Mouse (Mus musculus) embryonic facial prominence, embryonic 15.5 days (tissue): ENCODE data around the gene Masp2. TPM values are rescaled to one million over a fixed set of nuclear protein-coding genes. Genes with fewer than 3 reads are reported as not detected.

ENCODE experiments used
- ATAC-seq: fragments of 200-750 bp; cut with Nextera tagmentation; 2 replicates; pipeline ENCODE4 v1.8.0; 2017; ENCODE audit warnings: low read depth, moderate TSS enrichment; ENCODE audit not compliant: insufficient number of reproducible peaks, low FRiP score, low TSS enrichment
- H3K27ac ChIP-seq: fragments of 300-500 bp; sonication (generic); replicated peaks from 2 replicates; pipeline ENCODE4 v1.5.1; 2015; ENCODE audit warnings: mild to moderate bottlenecking, inconsistent platforms
- H3K27me3 ChIP-seq: fragments of 300-500 bp; sonication (generic); 2 replicates; pipeline ENCODE4 v1.6.1; 2015; ENCODE audit warnings: inconsistent platforms
- H3K36me3 ChIP-seq: fragments of 300-500 bp; sonication (generic); 2 replicates; pipeline ENCODE4 v1.6.1; 2015; ENCODE audit warnings: mild to moderate bottlenecking, inconsistent platforms
- H3K4me1 ChIP-seq: fragments of 300-500 bp; sonication (generic); 2 replicates; pipeline ENCODE4 v1.6.1; 2015; ENCODE audit warnings: inconsistent platforms
- H3K4me2 ChIP-seq: fragments of 300-500 bp; sonication (generic); replicated peaks from 2 replicates; pipeline ENCODE4 v1.6.1; 2015; ENCODE audit warnings: mild to moderate bottlenecking, inconsistent platforms
- H3K4me3 ChIP-seq: fragments of 300-500 bp; sonication (generic); replicated peaks from 2 replicates; pipeline ENCODE4 v1.5.1; 2015; ENCODE audit warnings: mild to moderate bottlenecking, inconsistent platforms
- H3K9ac ChIP-seq: fragments of 300-500 bp; sonication (generic); 2 replicates; pipeline ENCODE4 v1.6.1; 2015; ENCODE audit warnings: inconsistent platforms
- H3K9me3 ChIP-seq: fragments of 300-500 bp; sonication (generic); replicated peaks from 2 replicates; pipeline ENCODE4 v1.6.1; 2016; ENCODE audit warnings: inconsistent platforms
- WGBS: fragments of 180-500 bp; shearing (Covaris S2); methylation state at CpG from one replicate; pipeline ENCODE4 v1.1.7; 2015; 5-methylcytosine and 5-hydroxymethylcytosine counted together
- polyA plus RNA-seq: library from polyadenylated mRNA; unstranded; fragments of >200 nt; fragmentation: Nextera tagmentation; extraction: Ambion mirVana; gene quantifications from 2 replicates; pipeline ENCODE4 v1.2.1, GENCODE M21; 2015

Gene Masp2
- polyA plus RNA-seq, 1 experiment from 2014 or later = 0.40 TPM

DNA sequence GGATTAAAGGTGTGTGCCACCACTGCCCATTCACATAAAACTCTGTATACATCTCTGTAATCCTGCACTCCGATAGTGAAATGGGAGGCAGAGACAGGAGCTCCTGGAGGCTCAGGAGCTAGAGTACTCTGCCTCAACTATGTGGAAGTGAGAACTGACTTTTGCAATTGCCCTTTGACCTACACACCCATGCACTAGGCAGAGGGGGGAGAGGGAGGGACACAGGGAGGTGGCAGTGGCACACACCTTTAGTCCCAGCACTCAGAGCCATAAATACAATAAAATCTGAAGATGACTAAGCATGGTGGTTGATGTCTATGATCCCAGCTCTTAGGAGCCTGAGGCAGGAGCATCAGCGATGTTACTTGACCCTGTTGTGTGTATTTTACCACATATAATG is 37.1 kb downstream of the Masp2 start:
- peaks cover 4% of the 10 kb centered on the region for H3K4me1 ChIP-seq
- no peak for ATAC-seq
- 81% methylated on average over 2 of the region's 2 CpGs for WGBS

DNA sequence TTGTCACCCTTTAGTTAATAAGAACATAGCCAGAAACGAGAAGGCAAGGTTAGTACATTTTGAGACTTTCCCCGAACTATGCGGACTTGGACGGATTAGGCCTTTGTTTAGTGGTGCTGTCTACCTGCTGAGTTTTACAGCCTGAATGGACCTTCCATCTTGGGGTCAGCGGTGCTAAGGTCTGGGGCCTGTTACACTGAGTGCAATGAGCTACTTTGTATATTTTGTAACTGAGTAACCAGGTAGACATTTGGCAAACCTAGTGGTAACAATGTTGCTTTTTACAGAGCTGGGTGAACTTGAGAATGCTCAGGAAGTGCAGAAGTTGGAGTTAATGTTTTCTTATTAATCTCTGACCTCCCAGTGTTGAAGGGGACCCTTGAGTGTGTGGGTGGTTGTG is 38.8 kb downstream of the Masp2 start:
- no peak overlapping the region for H3K9ac ChIP-seq
- H3K27ac ChIP-seq = no peak overlapping the region
- no peaks in the 10 kb centered on the region for H3K36me3 ChIP-seq
- ATAC-seq = no peak
- H3K4me1 ChIP-seq = peaks cover 4% of the 10 kb centered on the region
- no peak overlapping the region for H3K4me3 ChIP-seq
- H3K27me3 ChIP-seq = no peaks in the 10 kb centered on the region
- 85% methylated on average over 5 of the region's 5 CpGs for WGBS
- no peak overlapping the region for H3K4me2 ChIP-seq
- H3K9me3 ChIP-seq = no peaks in the 10 kb centered on the region

More for the DNA sequence above, 37.1 kb downstream of the Masp2 start:
- Histone ChIP-seq H3K27ac (no peak overlapping the region), H3K9ac (no peak overlapping the region), H3K9me3 (no peaks in the 10 kb centered on the region), H3K4me2 (no peak overlapping the region), H3K27me3 (no peaks in the 10 kb centered on the region), H3K36me3 (no peaks in the 10 kb centered on the region), H3K4me3 (no peak overlapping the region)

DNA sequence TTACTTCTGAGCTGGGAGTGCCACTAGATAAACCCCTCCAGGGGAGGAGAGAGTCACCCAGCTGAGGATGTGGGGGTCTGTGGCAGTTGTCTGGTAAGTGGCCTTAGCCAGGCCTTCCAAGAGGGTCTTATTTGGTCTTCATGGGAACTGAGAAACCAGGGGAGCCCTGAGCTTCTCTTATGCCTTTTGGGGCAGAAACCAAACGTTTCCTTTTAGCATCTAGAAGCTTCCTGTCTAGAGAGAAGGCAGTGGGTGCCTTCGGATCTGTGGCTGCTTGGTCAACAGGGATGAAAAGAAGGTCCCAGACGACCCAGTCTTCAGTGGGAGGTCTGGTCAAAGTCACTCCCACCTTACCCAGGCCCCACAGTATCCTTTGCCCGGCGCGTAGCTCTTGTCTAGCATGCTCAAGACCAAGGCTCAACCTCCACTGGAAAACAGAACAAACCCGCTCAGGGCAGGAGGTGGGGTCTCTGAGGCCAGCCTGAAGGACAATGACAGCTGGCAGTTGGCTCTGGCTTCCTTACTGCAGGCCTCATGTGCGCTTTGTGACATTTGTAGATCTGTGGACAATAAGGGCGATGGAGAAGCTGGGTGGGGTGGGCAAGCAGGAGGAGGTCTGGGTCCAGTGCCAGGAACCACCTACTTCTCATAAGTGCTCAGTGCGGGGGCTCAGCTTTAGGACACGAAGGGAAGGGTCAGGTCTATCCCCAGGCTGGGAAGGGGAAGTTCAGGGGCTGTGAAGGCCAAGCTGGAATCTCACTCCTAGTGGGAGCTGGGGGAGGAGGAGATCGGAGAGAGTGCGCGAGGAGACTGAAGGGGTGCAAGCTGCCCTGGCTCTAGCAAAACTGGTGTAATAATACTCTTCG is 41.2 kb downstream of the Masp2 start, which contains the start of gene Gm572:
TSS of gene Gm572 (plus strand) at position 27 of the 866 bp plus-strand sequence.
- peak within 1 kb of the TSS; percentile 15; the same call in 1 of the 2 replicates for H3K4me3 ChIP-seq
- peak within 1 kb of the TSS; percentile 42 for H3K4me2 ChIP-seq
- no peak; the same call in 1 of the 2 replicates for ATAC-seq
- no peak within 1 kb of the TSS for H3K27ac ChIP-seq
- H3K9me3 ChIP-seq = no peaks in the 10 kb centered on the region
- H3K36me3 ChIP-seq = no peaks in the 10 kb centered on the region
- H3K27me3 ChIP-seq = no peaks in the 10 kb centered on the region
- no peak within 1 kb of the TSS for H3K9ac ChIP-seq
- peaks cover 4% of the 10 kb centered on the region for H3K4me1 ChIP-seq
- WGBS = 66% methylated on average over 15 of the region's 15 CpGs

DNA sequence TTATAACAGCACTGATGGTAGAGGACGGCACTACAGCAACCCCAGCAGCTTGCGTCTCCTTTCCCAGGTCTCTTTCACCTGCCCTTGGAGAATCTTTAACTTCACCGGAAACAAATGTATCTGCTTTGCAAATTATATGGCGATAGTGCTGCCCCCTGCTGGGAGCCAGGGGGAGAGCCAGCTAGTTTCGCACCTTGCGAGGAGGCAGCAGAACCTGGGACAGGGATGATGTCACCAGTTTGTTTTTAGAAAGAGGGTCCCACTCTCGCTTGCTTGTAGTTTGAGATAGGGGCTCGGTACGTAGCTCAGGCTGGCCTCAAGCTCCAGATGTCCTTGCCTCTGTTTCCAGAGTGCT is 41.8 kb downstream of the Masp2 start:
- H3K4me3 ChIP-seq = peak overlapping the region; percentile 15; the same call in 1 of the 2 replicates
- H3K27me3 ChIP-seq = no peaks in the 10 kb centered on the region
- WGBS = 7% methylated on average over 9 of the region's 9 CpGs
- H3K36me3 ChIP-seq = no peaks in the 10 kb centered on the region
- no peak for ATAC-seq
- H3K9ac ChIP-seq = no peak overlapping the region
- H3K27ac ChIP-seq = no peak overlapping the region
- peak overlapping the region; percentile 42 for H3K4me2 ChIP-seq
- peaks cover 4% of the 10 kb centered on the region for H3K4me1 ChIP-seq
- no peaks in the 10 kb centered on the region for H3K9me3 ChIP-seq

DNA sequence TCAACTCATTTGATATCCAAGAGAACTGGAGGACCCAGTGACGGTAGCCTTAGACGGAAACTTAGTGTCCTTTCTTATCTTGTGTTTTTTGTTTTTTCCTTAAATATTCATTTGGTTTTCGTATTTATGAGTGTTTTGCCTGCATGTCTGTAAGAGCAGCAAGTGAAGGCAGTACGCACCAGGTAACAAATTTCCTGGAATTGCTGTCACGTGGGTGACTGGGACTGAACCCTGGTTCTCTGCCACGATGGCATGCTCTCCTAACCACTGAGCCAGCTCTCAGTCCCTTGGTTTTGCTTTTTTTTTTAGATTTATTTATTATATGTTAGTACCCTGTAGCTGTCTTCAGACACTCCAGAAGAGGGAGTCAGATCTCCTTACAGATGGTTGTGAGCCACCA is 42.6 kb downstream of the Masp2 start:
- Histone ChIP-seq H3K4me3 (no peak overlapping the region), H3K4me1 (peaks cover 4% of the 10 kb centered on the region), H3K9me3 (no peaks in the 10 kb centered on the region), H3K9ac (no peak overlapping the region), H3K4me2 (no peak overlapping the region), H3K27me3 (no peaks in the 10 kb centered on the region), H3K27ac (no peak overlapping the region), H3K36me3 (no peaks in the 10 kb centered on the region)
- no peak for ATAC-seq
- 84% methylated on average over 6 of the region's 6 CpGs for WGBS

DNA sequence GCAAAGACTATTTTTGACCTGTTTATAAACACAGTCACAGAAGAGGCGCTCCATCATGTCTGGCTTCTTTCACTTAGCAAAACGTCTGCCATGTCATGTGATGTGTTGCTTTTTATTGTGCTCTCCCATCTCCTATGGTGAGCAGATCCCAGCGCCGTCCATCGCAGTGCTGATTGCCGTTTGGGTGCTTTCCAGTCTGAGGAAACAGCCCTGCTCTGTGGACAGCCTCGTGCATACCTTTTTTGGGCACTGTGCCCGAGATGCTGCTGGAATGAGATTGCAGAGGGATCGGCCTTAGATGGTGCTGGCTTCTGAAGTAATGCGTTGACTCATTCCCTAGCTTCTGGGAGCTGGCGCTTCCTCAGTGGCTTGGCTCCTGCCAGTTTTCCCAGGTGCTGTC is 44.3 kb downstream of the Masp2 start:
- Histone ChIP-seq H3K4me1 (peaks cover 4% of the 10 kb centered on the region), H3K27ac (no peak overlapping the region), H3K9me3 (no peaks in the 10 kb centered on the region), H3K27me3 (no peaks in the 10 kb centered on the region), H3K4me3 (no peak overlapping the region), H3K36me3 (no peaks in the 10 kb centered on the region), H3K4me2 (no peak overlapping the region), H3K9ac (no peak overlapping the region)
- 56% methylated on average over 11 of the region's 11 CpGs for WGBS
- ATAC-seq = peak; percentile 17; the same call in 1 of the 2 replicates

DNA sequence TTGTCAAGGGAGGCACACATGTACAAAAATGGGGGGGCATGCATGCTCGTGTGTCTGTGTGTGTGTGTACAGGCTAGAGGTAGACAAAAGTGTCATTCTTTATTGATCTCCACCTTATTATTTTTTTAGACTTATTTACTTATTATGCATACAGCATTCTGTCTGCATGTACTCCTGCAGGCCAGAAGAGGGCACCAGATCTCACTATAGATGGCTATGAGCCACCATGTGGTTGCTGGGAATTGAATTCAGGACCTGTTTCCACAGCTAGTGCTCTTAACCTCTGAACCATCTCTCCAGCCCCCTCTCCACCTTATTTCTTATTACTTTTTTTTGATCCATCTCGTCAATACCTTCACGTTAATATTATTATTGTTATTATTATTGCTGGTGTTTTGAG is 47.0 kb downstream of the Masp2 start:
- no peak overlapping the region for H3K4me3 ChIP-seq
- H3K4me2 ChIP-seq = no peak overlapping the region
- ATAC-seq = no peak
- WGBS = 62% methylated on average over 3 of the region's 3 CpGs
- H3K27ac ChIP-seq = no peak overlapping the region
- H3K27me3 ChIP-seq = no peaks in the 10 kb centered on the region
- no peak overlapping the region for H3K9ac ChIP-seq
- no peaks in the 10 kb centered on the region for H3K9me3 ChIP-seq
- no peaks in the 10 kb centered on the region for H3K36me3 ChIP-seq
- no peaks in the 10 kb centered on the region for H3K4me1 ChIP-seq

DNA sequence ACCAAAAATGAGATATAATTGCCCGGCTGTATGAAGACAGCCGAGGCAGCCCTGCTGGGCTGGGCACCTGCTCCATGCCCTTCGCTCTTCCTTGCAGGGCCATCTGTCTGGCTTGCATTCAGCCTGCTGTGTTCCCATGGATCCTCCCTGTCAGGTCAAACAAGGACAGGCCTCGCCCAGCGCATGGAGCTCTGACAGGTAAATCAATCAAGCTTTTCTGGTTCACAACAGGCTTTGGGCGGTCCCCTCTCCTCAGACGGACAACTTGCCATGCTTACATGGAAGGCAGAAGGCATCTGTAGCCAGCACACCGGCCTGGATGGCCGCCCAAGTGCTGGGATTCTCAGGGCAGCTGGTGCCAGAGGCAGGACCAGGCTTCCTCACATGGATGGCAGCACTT is 48.7 kb downstream of the Masp2 start:
- 75% methylated on average over 9 of the region's 9 CpGs for WGBS
- no peak for ATAC-seq
- no peaks in the 10 kb centered on the region for H3K4me1 ChIP-seq
- H3K9me3 ChIP-seq = no peaks in the 10 kb centered on the region
- H3K27me3 ChIP-seq = no peaks in the 10 kb centered on the region
- H3K27ac ChIP-seq = no peak overlapping the region
- H3K4me3 ChIP-seq = no peak overlapping the region
- H3K4me2 ChIP-seq = no peak overlapping the region
- no peaks in the 10 kb centered on the region for H3K36me3 ChIP-seq
- no peak overlapping the region for H3K9ac ChIP-seq

DNA sequence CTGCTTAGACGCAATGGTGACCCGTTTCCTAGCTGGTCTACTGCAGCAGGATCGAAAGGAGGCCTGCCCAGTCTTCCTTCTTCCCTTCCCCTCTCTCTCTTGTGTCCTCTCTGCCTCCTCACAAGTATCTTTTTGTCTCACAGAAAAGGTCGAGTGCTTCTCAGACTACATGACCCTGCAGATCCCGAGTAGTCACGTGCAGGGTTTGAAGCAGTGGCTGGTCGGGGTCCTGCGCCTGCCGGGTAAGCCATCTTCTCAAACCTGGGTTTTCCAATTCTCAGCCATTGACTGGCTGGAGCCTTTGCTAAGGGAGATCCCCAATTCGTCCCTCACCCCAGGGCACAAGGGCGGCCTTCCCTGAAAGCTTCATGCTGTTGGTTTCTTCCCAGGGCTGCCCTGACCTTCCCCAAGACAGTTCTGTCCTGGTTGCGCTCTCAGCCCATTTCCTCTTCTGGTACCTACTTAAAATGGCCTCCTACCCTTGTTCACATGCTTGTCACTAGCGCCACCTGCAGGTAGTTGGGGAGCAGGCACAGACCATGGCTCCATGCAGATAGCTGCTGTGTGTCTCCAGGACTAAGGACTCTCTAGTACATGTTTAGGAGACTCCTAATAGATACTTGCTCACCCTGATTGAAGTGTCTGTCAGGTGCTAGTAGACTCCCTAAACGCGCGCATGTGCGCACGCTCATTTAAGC is 52.5 kb downstream of the Masp2 start:
- Histone ChIP-seq H3K4me2 (no peak overlapping the region), H3K4me3 (no peak overlapping the region), H3K4me1 (no peaks in the 10 kb centered on the region), H3K9me3 (no peaks in the 10 kb centered on the region), H3K27me3 (no peaks in the 10 kb centered on the region; the same call in 1 of the 2 replicates), H3K27ac (no peak overlapping the region), H3K9ac (no peak overlapping the region), H3K36me3 (no peaks in the 10 kb centered on the region)
- no peak for ATAC-seq
- 83% methylated on average over 18 of the region's 18 CpGs for WGBS

DNA sequence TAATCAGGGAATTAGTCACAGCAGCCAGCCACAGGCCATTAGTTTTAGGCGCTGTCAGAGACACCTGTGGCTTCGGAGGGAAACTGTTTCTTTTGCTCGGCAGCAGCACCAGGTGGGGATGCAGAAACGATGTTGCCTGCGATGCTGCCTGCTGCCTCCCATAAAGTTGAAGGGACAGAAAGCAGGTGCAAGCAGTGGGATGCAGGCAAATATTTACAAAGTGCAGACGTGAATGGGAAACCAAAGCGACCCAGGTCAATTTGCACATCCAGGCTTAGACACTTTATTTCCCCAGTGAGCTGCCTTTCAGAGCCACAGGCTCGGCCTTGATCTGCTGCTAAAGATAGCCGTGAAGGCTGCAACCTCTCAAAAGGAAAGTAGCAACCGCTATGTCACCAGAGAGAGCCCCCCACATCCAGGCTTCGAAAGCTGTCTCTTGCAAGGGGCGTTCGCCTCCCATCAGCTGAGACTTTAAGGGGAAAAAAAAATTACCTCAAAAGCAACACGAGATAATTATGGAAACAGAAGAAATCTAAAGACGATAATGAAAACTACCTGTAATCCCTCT is 54.4 kb downstream of the Masp2 start:
- 43% methylated on average over 15 of the region's 15 CpGs for WGBS
- Histone ChIP-seq H3K27me3 (no peaks in the 10 kb centered on the region; the same call in 1 of the 2 replicates), H3K36me3 (no peaks in the 10 kb centered on the region), H3K4me1 (peaks cover 1% of the 10 kb centered on the region; the same call in 1 of the 2 replicates), H3K27ac (no peak overlapping the region), H3K4me3 (no peak overlapping the region), H3K4me2 (no peak overlapping the region), H3K9ac (no peak overlapping the region), H3K9me3 (no peaks in the 10 kb centered on the region)
- ATAC-seq = no peak

DNA sequence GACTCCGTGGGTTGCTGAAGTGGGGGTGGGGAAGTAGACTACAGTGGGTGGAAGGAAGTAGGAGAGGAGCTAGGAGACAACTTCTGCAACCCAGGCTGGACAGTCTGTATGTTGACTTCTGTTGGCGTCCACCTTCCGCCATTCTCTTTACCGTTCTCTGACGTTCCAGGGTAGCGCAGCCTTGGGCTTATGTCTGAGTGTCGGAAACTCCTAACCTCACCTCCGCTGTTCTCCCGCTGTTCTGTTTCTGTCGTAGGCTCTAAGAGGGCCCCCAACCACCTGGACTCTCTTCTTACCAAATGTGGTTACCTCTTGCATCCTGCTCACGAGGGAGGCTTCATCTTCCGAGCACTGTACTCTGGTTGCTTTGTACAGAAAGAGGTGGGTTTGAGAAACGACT is 55.4 kb downstream of the Masp2 start:
- H3K36me3 ChIP-seq = no peaks in the 10 kb centered on the region
- WGBS = 86% methylated on average over 13 of the region's 13 CpGs
- H3K9me3 ChIP-seq = no peaks in the 10 kb centered on the region
- H3K4me3 ChIP-seq = no peak overlapping the region
- peaks cover 6% of the 10 kb centered on the region; the same call in 1 of the 2 replicates for H3K27me3 ChIP-seq
- no peak overlapping the region for H3K27ac ChIP-seq
- peaks cover 11% of the 10 kb centered on the region for H3K4me1 ChIP-seq
- no peak overlapping the region for H3K9ac ChIP-seq
- no peak overlapping the region for H3K4me2 ChIP-seq
- no peak for ATAC-seq
